Mouse (Mus musculus): ENCODE results near the gene Olfr307.
"Not testable (repeated sequence)": the region's sequence is repeated elsewhere in the genome, so short reads cannot be mapped to it uniquely, and the experiment has no call there.

Olfr307 gene

DNA sequence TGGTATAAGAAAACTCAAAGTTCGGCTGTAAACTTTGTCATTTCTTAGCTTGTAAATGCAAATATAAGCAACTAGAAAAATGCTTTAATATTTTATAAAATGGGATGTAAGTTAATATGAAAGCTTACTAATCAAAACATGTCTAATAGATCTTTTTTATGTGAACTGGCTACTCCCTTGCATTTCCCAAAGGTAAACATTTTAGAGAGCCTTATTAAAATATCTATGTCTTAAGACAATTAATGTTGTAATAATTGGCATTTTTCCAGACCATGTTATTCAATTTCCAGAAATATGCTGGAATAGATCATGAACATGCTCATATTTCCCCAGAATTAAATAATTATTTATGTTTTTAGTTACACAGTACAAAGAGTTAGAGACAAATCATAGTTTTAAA, at the start of gene Olfr307:
Gene Olfr307 (minus strand): TSS at position 101 of the 400 bp plus-strand sequence.
- DNase-seq (ENCODE audit: low read depth, low spot score) = no peak

DNA sequence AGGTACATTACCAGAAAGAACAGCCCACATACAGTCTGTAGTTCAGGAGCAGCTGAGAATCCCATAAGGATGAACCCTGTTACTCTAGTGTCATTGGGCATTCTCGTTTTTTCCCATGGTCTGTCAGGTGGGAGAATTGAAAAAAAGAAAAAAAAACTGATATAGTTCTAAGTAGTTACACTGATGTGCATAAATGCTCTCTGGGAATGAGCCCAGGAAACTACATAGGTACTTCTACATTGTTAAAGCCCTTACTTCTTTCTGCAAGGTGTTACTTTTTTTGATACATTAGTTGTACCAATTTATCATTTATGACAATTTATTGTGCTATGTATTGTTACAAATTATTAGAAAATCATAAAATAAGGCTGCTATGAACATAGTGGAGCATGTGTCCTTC, 49.2 kb upstream of the Olfr307 start, which contains the start of gene Olfr304:
Gene Olfr304 (minus strand): TSS at position 101 of the 400 bp plus-strand sequence.
- no peak for DNase-seq (ENCODE audit: low read depth, low spot score)

DNA sequence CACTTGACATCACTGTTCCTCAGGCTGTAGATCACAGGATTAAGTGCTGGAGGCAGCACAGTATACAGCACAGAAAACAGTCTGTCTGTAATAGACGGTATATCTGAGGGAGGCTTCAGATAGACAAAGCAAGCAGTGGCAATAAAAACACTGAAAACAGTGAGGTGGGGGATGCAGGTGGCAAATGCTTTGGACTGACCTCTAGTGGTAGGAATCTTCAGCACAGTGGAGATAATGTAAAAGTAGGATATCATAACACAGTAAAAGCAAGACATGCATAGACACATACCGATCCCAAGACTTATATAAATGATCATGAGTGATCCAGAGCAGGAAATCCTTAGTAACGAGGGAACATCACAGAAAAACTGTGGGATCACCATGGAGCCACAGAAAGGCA, 48.4 kb upstream of the Olfr307 start:
- DNase-seq (ENCODE audit: low read depth, low spot score) = no peak

DNA sequence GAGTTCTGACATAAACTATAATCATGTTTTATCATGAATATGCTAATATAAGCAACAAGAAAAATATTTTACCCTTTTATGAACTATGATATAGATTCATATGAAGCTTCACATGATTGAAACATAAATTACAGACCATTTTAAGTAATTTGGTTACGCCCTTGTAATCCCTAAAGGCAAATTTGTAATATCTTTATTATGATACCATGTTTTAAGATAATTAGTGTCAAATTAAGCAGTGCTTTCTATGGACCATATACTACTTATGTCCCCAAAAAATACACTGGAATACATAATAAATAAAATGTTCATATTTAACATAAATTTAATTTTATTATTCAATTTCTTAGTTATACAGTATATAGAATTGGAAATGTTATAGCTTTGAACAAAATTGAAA, 29.4 kb upstream of the Olfr307 start, which contains the start of gene Olfr305:
Gene Olfr305 (minus strand): TSS at position 101 of the 400 bp plus-strand sequence.
- no peak for DNase-seq (ENCODE audit: low read depth, low spot score)

DNA sequence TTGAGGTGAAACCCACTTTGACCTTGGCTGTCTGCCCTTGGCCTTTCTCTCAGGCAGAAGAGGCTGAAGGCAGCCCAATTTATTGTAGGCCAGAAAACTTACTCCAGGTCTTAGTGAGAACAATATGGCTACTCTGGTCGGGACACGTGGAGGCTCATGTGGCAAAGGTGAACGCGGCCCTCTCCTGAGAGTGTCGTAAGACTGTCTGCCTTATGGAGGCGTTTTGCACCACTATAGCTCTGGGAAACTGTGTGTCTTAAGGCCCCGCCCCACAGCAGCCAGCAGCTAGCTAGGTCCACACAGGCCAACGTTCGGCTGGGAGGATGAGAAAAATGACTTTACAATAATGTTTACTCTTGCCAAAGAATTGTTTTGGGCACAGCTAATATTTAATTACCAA, 8.9 kb upstream of the Olfr307 start:
- not testable (repeated sequence) for DNase-seq (ENCODE audit: low read depth, low spot score)

DNA sequence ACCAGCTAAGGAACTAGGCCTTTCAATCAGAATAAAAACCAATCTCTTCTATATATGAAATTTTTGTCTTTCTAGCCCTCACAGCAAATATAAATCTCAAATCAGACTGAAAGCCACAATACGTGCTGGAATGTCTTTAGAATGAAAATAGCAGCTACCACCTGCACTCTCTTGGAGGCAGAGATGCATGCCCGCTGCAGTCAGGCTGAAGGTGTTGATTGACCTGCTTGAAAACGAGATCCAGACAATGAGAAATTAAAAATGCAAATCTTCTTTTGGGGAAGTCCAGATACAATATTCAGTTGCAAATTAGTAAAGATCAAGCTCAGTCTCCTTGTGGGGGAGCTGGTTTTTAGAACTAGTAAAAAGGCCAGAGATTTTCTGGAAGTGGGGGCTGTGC, 6.9 kb upstream of the Olfr307 start:
- no peak for DNase-seq (ENCODE audit: low read depth, low spot score)

DNA sequence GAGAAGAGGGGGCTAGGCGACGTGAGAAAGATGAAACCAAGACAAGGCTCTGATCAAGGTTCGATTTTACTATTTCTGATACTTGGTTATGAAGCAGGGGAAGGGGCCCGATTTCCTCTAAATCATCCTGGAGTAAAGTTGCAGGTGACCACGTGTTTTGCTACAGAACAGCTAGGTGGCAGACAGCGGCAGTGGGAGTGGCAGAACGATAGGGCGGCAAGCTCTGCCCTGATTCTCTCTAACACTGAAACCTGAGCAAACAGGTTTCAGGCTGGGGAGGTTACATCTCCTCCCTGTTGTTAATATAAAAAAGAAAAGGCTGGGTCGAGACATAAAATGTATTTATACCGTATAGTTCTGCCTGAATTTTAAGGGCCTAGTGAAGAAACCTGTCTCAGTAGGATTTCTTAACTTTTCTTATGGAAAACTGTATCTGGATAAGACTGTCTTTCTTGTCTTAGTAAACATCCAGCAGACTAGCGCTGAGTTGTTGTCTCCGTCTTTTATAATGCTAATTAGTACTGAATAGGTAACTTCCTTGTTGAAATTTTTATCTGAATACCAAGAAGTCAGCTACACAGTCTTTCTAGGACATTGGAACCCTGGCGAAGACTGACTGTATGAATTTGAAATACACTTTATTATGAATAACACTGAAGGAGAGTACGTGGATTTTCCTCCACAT, 5.6 kb upstream of the Olfr307 start:
- DNase-seq (ENCODE audit: low read depth, low spot score) = no peak

DNA sequence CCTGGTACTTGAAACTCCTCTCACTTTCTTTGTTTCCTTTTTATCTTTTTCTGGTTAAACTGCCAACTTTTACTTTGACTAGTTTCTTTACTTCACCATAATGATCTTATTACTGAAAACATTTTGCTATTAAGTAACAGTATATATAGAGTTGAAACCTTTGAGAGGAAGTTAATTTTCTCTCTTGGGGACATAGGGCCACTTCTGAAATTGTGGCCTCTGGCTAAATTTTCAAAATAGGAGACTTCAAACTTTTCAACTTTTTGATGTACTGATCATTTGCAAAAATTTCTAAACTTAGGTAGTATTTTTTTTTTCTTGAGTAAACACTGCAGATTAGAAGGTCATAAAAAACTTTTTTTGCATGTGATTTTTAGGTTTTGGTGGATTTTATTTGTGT, 11.9 kb downstream of the Olfr307 start, which contains the start of gene Olfr308:
Gene Olfr308 (minus strand): TSS at position 101 of the 400 bp plus-strand sequence.
- DNase-seq (ENCODE audit: low read depth, low spot score) = no peak

DNA sequence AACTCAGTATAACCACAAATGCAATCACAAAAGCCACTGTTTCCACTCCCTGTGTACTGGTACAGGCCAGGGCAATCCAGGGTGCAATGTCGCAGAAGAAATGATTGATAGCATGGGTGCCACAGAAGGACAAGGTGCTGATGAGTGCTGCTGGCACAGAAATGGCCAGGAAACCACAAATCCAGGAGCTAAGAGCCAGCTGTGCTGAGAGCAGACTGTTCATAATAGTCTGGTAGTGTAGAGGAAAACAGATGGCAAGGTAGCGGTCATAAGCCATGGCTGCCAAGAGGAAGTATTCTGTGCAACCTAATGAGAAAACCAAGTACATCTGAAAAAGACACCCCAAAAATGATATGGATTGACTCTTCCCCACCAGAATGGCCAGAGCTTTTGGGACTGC, 16.1 kb downstream of the Olfr307 start:
- DNase-seq (ENCODE audit: low read depth, low spot score) = no peak

DNA sequence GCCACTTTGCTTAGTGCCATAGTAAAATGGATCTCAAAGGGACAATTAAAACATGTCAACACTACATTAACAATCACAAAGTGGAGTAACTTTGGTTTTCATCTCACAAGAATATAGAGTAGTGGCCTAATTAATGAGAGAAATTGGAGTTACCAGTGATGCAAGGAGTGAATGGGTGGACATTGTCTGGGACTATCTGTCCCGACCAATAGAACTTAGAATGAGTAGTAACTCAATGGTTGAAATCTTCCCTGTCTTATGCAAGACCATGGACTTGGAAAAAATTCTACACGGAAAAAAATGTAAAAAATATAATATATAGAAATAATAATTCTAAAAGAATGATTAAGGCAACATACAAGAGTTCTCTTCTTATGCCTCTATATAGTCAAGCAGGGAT, 23.8 kb downstream of the Olfr307 start, which contains the start of gene Olfr309:
Gene Olfr309 (minus strand): TSS at position 101 of the 400 bp plus-strand sequence.
- DNase-seq (ENCODE audit: low read depth, low spot score) = no peak
